Mouse (Mus musculus) lung, postnatal 10 days (tissue): ENCODE results near the gene Gata5.

Experiments
- DNase-seq: peaks from one replicate; pipeline ENCODE4 v3.0.0; 2021

Gene Gata5

DNA sequence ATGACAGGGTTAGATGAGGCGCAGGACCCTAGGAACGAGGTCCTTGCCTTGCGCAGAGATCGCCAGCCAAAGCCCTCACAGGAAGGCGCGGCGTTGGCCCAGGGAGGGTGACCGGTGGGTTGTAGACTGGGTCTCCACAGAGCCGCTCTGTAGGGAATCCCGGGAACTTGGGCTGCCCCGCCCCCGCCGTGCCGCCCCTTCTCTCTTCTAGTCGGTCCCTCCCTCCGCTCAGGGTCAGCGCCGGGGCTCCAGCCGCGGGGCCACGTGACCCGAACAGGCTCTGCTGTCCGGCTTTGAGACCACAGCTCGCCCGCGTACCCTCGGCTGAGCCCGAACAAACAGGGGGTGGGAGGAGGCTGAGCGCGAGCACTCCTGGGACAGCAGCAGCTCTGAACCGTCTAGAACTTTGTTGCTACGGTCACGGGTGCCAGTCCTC is at the start of gene Gata5:
Gata5 (minus strand) TSS at position 149 of the 436 bp plus-strand sequence.
- DNase-seq: peak; percentile 90

DNA sequence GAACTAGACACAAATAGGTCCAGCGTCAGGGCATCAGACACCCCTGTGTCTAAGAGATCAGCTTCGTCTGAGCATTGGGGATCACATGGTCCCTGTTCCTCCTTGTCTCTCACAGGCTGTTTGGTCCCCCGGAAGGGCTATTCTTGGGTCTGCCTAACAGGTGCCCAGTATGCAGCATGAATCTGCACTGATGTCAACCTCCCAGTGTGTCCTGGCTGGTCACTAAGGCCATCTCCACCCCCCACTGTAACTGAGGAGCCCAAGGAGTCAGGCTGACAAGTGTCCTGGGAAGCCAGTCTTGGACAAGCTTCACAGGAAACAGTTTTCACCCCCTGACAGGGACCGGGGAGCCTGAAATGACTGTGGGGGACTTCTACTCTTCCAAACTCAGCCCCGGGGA is 42.2 kb upstream of the Gata5 start:
- DNase-seq: no peak

DNA sequence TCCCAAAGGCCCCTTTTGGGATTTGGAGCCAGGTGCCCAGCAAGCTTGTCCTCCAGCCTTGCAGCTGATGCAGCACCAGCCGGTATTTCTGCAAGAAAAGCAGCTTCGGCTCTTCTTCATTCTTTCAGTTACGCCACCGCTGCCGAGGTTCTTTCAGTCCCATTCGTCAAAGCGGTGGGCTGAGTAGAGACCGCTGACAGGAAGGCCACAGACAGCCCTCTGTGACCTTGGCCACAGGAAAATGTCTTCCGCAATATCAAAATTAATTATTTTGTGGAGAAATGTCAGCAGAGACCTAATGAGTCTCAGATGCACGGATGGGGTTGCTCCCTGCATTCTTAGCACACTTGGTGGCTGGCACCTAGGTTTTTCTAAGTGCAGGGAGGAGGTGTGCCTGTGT is 38.8 kb upstream of the Gata5 start:
- no peak for DNase-seq

DNA sequence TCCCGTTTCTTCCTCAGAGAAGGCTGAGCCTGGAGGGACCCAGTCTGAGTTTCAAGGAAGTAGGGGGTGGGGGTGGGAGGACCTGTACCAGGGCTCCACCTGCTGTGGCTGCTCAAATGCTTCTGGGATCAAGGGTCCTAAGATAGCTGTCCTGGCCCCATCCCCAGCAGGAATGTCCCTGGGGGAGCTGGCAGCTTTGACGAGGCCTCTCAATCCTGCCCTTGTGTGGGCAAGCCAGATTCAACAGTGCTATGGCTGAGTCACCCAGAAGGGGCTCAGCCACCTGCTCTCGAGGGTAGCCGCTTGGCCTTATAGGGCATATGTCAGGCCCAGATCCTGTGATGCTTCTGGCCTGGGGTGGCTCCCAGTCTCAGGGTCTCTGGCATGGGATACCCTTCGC is 33.9 kb upstream of the Gata5 start:
- DNase-seq: no peak

DNA sequence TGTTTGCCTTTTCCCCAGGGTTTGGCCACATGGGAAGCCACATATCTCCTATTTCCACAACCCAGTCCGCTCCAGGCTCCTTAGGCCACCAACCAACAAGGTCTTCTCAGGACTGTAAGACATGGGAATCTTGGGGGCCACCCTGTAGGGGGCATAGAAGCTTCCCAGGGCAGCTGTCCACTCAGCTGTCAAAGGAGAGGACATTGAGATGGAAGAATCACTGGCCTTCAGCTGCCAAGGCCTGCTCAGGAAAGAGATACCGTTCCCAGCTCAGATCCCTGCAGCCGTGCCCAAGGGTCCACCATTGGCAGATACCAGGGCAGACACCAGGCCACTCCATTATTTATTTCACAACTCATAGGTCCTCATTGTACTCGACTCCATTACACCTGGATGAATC is 32.9 kb upstream of the Gata5 start:
- no peak for DNase-seq

DNA sequence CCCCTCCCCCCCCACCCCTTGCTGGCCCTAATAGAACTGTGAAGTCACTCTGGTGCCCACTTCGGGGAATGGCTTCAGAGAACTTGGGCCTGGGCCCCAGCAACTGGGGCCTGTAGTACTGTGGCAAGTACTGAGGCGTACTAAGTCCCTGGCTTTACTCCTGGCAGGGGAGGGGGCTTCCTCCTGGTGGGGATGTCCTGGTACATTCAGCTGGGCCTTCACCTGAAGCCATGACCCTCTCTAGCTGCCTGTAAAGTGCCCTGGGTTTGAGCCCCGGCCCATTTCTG is 28.9 kb upstream of the Gata5 start:
- no peak for DNase-seq

DNA sequence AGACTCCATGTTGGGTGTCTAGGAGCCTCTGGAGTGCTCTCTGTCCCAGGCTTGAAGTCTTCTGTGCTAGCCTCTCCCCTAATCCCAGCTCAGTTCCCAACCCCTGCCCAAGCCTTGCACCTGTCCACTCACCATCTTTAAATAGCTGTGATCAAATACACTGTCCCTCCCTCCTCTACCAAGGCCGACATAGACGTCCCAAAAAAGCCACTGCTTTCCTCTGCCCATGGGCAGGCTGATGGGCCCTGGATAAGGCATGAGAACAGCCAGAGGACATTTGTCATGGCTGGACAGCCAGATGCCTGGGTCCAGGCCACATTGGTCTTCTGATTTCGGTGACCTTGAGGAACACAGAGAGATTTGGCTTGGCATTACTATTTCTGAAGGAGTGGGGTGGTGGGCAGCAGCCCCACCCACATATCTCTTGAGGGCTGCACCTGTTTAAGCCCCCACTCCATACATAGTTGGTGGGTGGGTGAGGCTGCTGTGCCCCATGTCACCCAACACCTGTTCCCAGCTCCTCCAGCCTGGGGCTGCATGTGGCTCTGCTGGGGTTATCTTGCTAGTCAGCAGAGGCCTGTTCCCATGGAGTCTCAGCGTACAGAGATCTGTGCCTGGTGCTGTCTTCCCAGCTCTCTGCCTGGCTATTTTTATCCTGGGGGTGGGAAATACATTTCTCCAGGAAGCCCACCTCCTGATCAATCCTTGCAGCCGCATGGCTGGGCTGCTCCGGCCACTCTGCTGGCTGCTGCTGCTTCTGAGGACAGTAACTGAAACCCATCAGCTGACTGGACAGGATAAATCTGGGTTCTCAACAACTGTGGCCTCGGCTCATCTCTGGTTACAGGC is 28.3 kb upstream of the Gata5 start:
- no peak for DNase-seq

DNA sequence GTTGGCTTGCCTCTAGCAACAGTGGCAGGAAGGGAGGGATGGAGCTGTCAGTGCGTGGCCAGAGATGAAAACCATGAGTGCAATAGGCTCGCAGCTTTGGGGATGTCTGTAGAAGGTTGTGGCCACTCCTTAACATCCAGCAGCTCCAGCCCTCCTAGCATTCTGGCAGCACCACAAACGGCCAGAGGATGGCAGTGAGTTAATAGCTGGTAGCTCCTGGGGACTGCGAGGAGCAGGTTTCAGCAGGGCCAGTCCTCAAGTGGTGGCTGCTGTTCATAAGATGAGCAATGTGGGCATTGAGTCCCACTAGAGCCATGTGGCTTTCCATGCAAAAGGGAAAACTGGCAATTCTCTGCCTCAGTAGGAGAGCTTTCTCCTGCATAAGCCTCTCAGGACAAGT is 24.6 kb upstream of the Gata5 start:
- no peak for DNase-seq

DNA sequence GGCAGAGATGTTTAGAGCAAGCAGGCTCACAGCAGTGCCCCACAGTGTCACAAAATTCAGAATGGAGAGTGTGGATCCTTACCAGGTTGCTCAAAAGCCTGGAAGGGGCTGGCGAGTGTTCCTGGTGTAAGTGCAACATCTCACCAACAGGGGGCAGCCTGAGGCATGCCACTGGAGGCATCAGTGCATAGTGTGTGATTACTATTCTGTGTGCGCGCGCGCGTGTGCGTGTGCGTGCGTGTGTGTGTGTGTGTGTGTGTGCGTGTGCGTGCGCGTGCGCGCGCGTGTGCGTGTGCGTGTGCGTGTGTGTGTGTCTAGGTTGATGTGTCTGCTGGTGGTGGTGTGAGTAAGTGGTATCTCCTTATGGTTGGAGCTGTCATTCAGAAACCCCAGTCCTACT is 18.8 kb upstream of the Gata5 start:
- peak; percentile 61 for DNase-seq

DNA sequence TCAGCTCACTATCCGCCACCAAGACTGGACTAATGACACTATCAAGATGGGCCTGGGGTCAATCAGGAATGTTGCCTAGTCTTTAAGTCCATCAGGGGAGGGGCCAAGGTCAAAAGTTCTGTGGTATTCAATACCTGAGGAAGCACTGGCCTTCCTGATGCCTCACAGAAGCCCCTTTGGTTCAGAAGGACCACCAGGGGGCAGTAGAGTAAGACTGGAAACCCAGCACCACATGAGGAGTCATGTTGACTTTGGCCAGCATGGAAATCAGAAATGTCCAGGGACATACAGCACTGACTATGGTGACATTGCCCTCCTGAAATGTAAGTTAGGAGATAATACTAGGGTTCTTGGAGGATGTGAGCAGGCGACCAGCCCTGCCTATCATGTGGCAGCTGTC is 16.2 kb upstream of the Gata5 start:
- no peak for DNase-seq

DNA sequence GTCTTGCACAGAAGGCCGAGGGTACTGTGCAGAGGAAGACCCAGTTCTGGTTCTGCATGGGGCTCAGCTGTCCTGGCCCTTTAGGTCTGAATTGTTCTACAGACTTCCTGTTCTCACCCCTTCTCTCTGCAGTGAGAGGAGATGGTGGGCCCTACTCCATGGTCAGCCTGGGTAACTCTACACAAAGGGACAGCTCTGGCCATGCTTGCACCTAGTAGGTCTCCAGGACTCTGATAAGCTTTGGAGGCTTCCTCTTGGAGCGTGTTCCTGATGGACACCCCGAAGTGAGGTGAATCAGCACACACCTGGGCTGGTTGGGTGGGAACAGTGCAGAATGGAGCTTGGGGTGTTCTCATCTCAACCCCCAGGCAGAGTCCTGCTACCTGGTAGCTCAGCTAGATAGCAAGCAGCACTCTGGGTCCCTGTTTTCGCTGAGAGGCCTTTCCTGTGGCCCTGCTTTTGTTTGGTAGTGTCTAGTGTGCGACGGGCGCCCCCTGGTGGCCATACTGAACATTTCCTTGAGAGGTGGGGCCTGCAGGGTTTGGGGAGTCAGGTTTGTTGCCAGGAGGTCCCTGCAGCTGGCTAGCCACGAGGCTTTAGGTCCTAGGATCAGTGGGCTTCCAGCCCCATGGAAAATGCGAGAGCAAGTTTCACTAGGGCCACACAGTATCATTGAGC is 12.5 kb upstream of the Gata5 start:
- DNase-seq: peak; percentile 88

DNA sequence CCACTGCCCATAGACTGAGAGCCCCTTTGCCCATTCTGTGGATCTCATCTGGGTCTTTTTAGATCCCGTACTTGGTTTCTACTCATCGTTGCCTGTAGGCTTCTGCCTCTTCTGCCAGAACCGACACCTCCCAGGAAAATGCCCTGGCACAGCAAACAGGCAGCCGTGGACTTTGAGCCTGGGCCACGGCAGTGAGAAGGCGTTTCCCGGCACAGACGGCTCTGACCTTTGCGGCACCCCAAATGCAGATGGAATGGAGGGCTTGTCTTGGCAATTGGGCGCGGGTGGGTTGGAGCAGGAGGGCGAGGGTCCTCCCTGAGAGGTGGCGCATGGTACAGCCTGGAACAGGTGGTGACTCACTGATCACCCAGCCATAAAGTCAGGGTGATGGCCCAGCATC is 8.6 kb upstream of the Gata5 start:
- no peak for DNase-seq

DNA sequence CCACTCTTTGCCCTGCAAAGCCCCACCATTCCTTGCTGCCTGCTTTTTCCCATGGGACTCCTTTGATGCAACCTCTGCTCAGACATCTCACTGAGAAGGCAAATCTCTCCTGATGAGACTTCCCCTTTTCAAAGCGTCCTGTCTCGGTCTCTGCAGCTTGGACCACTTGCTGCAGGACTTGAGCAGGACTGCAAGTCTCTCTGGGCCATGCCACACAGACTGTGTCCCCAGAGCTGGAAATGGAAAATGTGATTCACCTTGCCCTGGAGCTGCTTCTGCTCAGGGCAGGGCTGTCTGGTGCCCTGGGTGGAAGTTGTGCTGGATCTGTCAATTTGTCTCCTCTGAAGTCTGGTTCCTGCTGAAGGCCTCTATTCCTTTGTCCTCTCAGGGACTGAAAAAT is 7.7 kb upstream of the Gata5 start:
- no peak for DNase-seq

DNA sequence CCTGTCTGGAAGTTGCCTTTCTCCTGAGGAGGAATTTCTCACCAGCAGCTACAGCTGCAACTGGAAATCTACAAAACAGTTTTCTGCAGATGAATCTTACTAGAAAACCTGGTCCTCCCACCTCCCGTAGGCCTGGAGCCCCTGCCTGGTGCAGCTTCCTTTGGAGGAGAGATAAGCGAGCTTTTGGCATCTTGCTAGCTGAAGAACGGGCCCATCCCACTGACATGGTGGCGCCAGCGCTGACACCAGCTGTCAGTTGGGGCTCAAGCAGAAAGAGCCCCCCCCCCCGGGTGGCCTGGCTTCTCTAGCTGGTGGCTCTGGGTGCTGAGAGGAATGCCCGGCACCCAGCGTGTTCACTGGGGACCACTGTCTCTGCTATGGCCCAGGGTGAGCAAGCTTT is 6.7 kb upstream of the Gata5 start:
- peak; percentile 60 for DNase-seq

DNA sequence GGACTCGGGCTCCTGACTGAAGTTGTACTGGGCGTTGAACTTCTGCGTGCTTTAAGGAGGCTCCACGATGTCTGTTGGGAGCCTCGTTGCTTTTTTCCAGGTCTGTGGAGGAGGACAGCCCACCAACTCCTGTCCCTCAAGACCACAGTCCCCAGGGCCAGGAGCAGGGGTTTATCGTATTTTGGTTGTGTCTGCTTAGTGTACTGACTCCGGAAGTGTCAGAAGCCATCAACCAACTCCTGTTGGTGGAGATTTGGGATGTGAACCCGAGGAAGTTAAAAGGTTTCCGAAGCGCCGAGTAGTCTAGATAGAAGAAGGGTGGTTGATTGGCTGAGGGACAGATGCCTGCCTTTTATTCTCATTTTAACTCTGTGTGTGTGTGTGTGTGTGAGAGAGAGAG is 5.4 kb upstream of the Gata5 start:
- no peak for DNase-seq

DNA sequence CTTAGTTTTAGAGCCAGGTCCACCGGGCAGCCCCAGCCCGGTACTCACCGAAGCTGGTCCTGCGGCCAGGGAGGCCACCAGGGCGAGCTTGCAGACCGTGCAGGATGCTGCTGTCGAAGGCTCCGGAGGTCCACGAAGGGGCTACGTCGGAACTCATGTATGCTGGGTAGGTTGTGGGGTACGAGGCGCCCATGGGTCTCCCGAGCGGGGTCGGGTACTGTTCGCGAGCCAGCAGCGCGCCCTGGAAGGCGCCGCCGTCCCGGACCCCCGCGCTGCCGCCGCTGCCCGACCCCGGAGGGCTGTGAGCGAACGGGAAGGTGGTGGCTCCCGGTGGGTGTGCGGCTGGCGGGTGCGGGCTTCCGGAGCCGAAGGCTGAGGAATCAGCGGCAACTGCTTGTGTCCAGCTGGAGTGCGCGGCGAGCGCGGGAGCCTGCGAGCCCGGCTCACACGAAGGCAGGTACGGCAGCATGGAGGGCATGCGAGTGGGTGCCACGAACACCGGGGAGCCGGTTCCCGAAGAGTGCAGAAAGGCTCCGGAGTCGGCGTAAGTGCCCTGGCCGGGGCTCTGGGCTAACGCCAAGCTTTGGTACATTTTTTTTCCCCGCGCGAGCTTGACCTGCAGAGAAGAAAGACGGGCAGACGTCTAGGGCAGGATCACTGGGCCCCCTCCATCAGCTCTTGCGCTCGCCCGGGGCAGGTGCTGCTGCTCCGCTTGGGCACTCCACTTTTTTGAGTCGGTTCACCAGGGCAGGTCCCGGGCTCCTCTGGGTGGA is 535 bp downstream of the Gata5 start:
- DNase-seq: no peak

DNA sequence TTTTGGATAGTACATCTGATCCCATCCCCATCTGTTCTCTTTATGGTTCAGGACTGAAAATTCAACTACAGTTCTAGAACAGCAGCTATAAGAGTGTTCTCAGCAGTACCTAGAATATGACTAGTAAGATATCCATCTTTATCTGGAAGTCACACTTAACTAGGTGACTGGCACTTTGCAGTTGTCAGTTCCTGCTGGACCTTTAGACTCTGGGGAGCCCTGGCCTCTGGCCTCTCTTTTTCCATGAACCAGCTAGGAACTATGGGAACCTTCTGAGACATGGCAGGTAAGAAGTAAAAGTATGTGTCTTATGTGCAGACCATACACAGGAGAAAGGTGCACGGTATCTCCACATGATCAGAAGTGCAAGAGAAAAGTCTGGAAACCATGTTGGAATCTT is 5.0 kb downstream of the Gata5 start:
- DNase-seq: no peak

DNA sequence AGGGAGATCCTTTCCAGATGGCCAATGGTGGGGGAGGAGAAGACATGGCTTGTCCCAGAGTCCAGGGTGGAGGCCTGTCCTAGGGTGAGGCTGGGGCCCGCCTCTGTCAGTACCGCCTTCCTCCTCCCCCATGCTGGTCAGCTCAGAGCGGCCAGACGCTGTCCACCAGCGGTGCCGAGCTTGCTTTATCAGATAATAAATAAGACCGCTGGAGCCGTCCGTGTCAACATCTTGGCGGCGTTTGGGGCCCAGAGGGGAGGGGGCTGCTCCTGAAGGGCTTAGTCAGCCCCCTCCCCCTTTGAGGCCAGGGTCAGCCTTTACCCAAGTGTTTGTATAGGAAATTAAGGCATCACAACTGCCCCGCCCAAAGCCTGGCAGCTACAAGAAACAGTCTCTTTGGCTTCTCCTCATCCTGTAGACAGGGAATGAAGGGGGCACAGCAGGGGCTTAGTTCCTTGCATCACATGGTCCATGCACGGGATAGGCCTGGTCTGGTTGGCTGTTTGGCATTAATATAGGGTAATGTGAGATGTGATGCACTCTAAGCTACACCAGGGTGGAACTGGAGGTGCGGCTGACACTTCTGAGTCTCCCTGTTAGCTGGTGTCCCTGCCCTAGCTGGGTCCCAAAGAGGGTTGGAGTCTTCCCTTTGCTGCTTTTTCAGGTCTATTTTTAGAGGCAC is 11.7 kb downstream of the Gata5 start:
- DNase-seq: peak; percentile 83

DNA sequence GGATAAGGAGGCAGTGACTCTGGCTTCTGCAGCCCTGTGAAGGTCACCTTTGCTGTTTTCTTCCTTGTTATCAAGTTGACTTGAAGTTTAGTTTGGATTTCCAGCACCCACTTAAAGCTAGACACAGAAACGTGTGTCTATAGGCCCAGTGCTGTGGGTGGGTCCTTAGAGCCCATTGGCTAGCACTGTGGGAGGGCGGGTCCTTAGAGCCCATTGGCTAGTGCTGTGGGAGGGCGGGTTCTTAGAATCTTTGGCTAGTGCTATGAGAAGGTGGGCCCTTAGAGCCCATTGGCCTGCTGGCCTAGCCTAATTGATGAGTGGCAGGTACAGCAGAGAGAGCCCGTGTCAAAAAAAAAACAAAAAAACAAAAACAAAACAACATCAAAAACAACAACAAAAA is 14.3 kb downstream of the Gata5 start:
- DNase-seq: no peak

DNA sequence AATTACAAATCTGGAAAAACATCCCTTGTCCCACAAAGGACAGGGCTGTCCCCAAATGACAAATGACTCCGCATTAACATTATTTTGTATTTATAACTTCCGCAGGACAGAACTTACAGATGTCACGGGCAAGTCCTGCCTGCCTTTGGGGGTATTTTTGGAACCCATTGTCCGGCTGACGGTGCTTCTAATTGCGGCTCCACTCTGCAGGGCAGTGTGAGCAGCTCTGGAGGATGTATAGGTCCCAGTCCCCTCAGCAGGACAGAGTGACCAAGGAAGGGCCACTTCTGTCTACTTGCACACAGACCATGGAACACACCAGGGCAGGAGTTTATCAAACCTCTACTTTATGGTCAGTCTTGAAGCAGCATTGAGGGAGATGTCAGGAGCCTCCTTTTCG is 16.9 kb downstream of the Gata5 start:
- no peak for DNase-seq

DNA sequence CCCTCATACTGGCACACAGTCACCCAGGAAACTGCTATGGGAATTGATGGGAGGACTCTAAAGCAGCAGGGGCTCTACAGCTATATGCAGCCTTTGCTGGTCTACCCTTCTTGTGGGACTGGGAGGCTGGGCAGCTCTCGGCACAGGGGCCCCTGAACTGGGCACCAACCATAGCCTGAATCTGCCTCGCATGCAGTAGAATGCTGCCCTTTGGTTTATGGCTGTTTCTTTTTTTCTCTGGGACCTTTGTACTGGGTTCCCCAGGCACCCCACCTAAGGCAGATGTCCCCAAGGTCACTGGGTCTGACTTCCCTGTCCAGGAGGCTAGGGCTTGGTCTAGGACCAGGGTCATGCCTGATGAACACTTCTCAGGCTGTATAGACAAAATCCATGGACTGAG is 20.2 kb downstream of the Gata5 start:
- no peak for DNase-seq

DNA sequence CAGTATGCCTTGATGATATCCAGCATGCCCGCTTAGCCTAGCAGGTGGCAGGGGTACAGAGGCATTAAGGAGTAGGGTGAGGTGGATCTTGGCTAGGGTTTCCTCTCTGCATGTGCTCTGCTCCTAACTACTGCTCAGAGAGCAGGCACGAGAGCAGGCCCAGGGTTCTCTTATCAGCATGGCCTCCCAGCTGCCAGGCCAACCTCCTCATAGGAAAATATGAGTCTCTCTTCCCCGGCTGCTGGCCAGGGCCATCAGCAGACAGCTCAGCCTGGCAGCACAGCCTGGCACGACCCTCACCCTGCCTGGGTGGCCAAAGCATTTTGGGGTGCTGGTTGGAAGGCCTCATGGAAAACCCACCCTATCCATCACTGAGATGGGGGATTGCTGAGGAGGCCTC is 23.4 kb downstream of the Gata5 start:
- DNase-seq: peak; percentile 43

DNA sequence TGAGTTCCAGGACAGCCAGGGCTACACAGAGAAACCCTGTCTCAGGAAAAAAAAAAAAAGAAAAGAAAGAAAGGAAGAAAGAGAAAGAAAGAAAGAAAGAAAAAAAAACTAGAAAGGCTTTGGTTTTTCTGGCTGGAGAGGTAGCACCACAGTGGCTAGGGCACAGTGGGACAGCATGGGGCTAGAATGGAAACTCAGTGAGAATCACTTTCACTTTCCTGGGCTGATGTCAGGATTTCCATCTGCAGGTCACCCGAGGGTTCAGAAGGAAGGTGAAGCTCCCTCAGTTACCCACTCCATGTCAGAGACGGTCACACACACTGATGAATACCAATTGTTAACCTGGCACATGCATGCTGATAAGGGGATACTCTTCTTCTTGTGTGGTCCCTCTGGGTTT is 26.8 kb downstream of the Gata5 start:
- DNase-seq: no peak
